Mouse (Mus musculus) hindlimb bud, embryonic 11.5 days (tissue): ENCODE data around the gene Dpp6.

Source experiments
- DNase-seq: peaks from one replicate; pipeline ENCODE4 v3.0.0-alpha.2; 2012; ENCODE audit warnings: low read depth, low spot score; ENCODE audit errors: extremely low spot score

Dpp6 gene

GRCm38 (mm10) chr5:27348181-27349095 is 531.4 kb downstream of the Dpp6 start:
- DNase-seq: no peak

- DNase-seq: no peak
Observed at GRCm38 (mm10) chr5:27357630-27358029, 540.6 kb downstream of the Dpp6 start.

- peak; percentile 30 for DNase-seq
Observed at GRCm38 (mm10) chr5:27365946-27366345, 548.9 kb downstream of the Dpp6 start.

- DNase-seq: no peak
Observed at GRCm38 (mm10) chr5:27370814-27371213, 553.8 kb downstream of the Dpp6 start.

- DNase-seq: no peak
Observed at GRCm38 (mm10) chr5:27373931-27374330, 556.9 kb downstream of the Dpp6 start.

- DNase-seq: no peak
Observed at GRCm38 (mm10) chr5:27375841-27376240, 558.8 kb downstream of the Dpp6 start.

- no peak for DNase-seq
Observed at GRCm38 (mm10) chr5:27380656-27381385, 563.8 kb downstream of the Dpp6 start.

GRCm38 (mm10) chr5:27398371-27398770 is 581.4 kb downstream of the Dpp6 start:
- DNase-seq: no peak

GRCm38 (mm10) chr5:27399111-27399510 is 582.1 kb downstream of the Dpp6 start:
- no peak for DNase-seq

- no peak for DNase-seq
Observed at GRCm38 (mm10) chr5:27402616-27403015, 585.6 kb downstream of the Dpp6 start.

GRCm38 (mm10) chr5:27408854-27409253 is 591.9 kb downstream of the Dpp6 start:
- no peak for DNase-seq

GRCm38 (mm10) chr5:27413023-27413422 is 596.0 kb downstream of the Dpp6 start:
- DNase-seq: no peak

GRCm38 (mm10) chr5:27415518-27415917 is 598.5 kb downstream of the Dpp6 start:
- no peak for DNase-seq

- peak; percentile 6 for DNase-seq
Observed at GRCm38 (mm10) chr5:27416571-27416970, 599.6 kb downstream of the Dpp6 start.

- no peak for DNase-seq
Observed at GRCm38 (mm10) chr5:27417398-27417797, 600.4 kb downstream of the Dpp6 start.

GRCm38 (mm10) chr5:27418856-27419255 is 601.9 kb downstream of the Dpp6 start:
- DNase-seq: no peak

GRCm38 (mm10) chr5:27421090-27421635 is 604.2 kb downstream of the Dpp6 start:
- no peak for DNase-seq

- DNase-seq: no peak
Observed at GRCm38 (mm10) chr5:27423766-27424165, 606.8 kb downstream of the Dpp6 start.

GRCm38 (mm10) chr5:27424484-27425080 is 607.6 kb downstream of the Dpp6 start:
- DNase-seq: no peak

- no peak for DNase-seq
Observed at GRCm38 (mm10) chr5:27426200-27426599, 609.2 kb downstream of the Dpp6 start.

GRCm38 (mm10) chr5:27433584-27433983 is 616.6 kb downstream of the Dpp6 start:
- no peak for DNase-seq
